Mouse (Mus musculus): ENCODE measurements around the gene Rps11. TPM values are rescaled to one million over a fixed set of nuclear protein-coding genes. Genes with fewer than 3 reads are reported as not detected.
"Not testable (repeated sequence)": the region's sequence is repeated elsewhere in the genome, so short reads cannot be mapped to it uniquely, and the experiment has no call there.

Rps11 gene
- polyA plus RNA-seq, 1 experiment from 2014 or later: 1,961 TPM

- DNase-seq (ENCODE audit: low spot score): no peak
- H3K27me3 ChIP-seq (replicated peaks; ENCODE audit: control insufficient read depth, insufficient read depth, low read length): peaks cover 3% of the 10 kb centered on the region; the same call in 1 of the 2 replicates
- 84% methylated on average over 14 of the region's 14 CpGs for WGBS
- peaks cover 8% of the 10 kb centered on the region; the same call in 1 of the 2 replicates for H3K4me1 ChIP-seq (replicated peaks; ENCODE audit: control insufficient read depth, insufficient read depth, low read length)
- H3K9ac ChIP-seq (ENCODE audit: low read length): no peak overlapping the region
- no peak overlapping the region for H3K4me2 ChIP-seq (ENCODE audit: low read length)
- no peak overlapping the region for H3K27ac ChIP-seq (ENCODE audit: low read depth)
- ATAC-seq (replicated peaks; ENCODE audit: low FRiP score, low TSS enrichment, low read depth): no peak
- peaks cover 37% of the 10 kb centered on the region for H3K36me3 ChIP-seq (ENCODE audit: control insufficient read depth, insufficient read depth, low read length)
- no peak overlapping the region for H3K4me3 ChIP-seq (ENCODE audit: low read depth, low read length)
- H3K9me3 ChIP-seq (ENCODE audit: control insufficient read depth, low read length): no peaks in the 10 kb centered on the region
Measured at GRCm38 (mm10) chr7:45157459-45157858, 33.2 kb upstream of the Rps11 start.

GRCm38 (mm10) chr7:45156206-45156605, 32.0 kb upstream of the Rps11 start:
- peaks cover 11% of the 10 kb centered on the region; the same call in 1 of the 2 replicates for H3K4me1 ChIP-seq (replicated peaks; ENCODE audit: control insufficient read depth, insufficient read depth, low read length)
- H3K9me3 ChIP-seq (ENCODE audit: control insufficient read depth, low read length): no peaks in the 10 kb centered on the region
- peaks cover 37% of the 10 kb centered on the region for H3K36me3 ChIP-seq (ENCODE audit: control insufficient read depth, insufficient read depth, low read length)
- DNase-seq (ENCODE audit: low spot score) (no peak), ATAC-seq (replicated peaks; ENCODE audit: low FRiP score, low TSS enrichment, low read depth) (no peak)
- no peak overlapping the region for H3K4me3 ChIP-seq (ENCODE audit: low read depth, low read length)
- no peak overlapping the region for H3K9ac ChIP-seq (ENCODE audit: low read length)
- WGBS: 94% methylated on average over 15 of the region's 15 CpGs
- no peak overlapping the region for H3K4me2 ChIP-seq (ENCODE audit: low read length)
- H3K27ac ChIP-seq (ENCODE audit: low read depth): no peak overlapping the region
- H3K27me3 ChIP-seq (replicated peaks; ENCODE audit: control insufficient read depth, insufficient read depth, low read length): no peaks in the 10 kb centered on the region

GRCm38 (mm10) chr7:45155590-45155989, 31.4 kb upstream of the Rps11 start:
- Histone ChIP-seq H3K4me3 (ENCODE audit: low read depth, low read length) (no peak overlapping the region), H3K4me2 (ENCODE audit: low read length) (no peak overlapping the region; the same call in 1 of the 2 replicates), H3K4me1 (replicated peaks; ENCODE audit: control insufficient read depth, insufficient read depth, low read length) (peaks cover 11% of the 10 kb centered on the region; the same call in 1 of the 2 replicates), H3K27ac (ENCODE audit: low read depth) (no peak overlapping the region), H3K9me3 (ENCODE audit: control insufficient read depth, low read length) (no peaks in the 10 kb centered on the region), H3K9ac (ENCODE audit: low read length) (no peak overlapping the region), H3K27me3 (replicated peaks; ENCODE audit: control insufficient read depth, insufficient read depth, low read length) (no peaks in the 10 kb centered on the region), H3K36me3 (ENCODE audit: control insufficient read depth, insufficient read depth, low read length) (peaks cover 33% of the 10 kb centered on the region)
- DNase-seq (ENCODE audit: low spot score): no peak
- ATAC-seq (replicated peaks; ENCODE audit: low FRiP score, low TSS enrichment, low read depth): no peak
- 85% methylated on average over 9 of the region's 9 CpGs for WGBS

- Histone ChIP-seq H3K9ac (ENCODE audit: low read length) (no peak overlapping the region; the same call in 1 of the 2 replicates), H3K4me1 (replicated peaks; ENCODE audit: control insufficient read depth, insufficient read depth, low read length) (peaks cover 11% of the 10 kb centered on the region; the same call in 1 of the 2 replicates), H3K27me3 (replicated peaks; ENCODE audit: control insufficient read depth, insufficient read depth, low read length) (no peaks in the 10 kb centered on the region), H3K9me3 (ENCODE audit: control insufficient read depth, low read length) (no peaks in the 10 kb centered on the region), H3K4me2 (ENCODE audit: low read length) (peak overlapping the region; percentile 70), H3K4me3 (ENCODE audit: low read depth, low read length) (peak overlapping the region; percentile 75), H3K27ac (ENCODE audit: low read depth) (0 out of 2 replicates have a peak overlapping the region, but pooled peaks have one; percentile 96), H3K36me3 (ENCODE audit: control insufficient read depth, insufficient read depth, low read length) (peaks cover 28% of the 10 kb centered on the region)
- no peak; the same call in 1 of the 2 replicates for ATAC-seq (replicated peaks; ENCODE audit: low FRiP score, low TSS enrichment, low read depth)
- no peak for DNase-seq (ENCODE audit: low spot score)
- whole genome bisulfite sequencing: 76% methylated on average over 12 of the region's 12 CpGs
Measured at GRCm38 (mm10) chr7:45154993-45155514, 30.8 kb upstream of the Rps11 start.

GRCm38 (mm10) chr7:45154096-45154992, 30.1 kb upstream of the Rps11 start, which contains the start of the genes Pih1d1 and Aldh16a1:
Gene Pih1d1 (plus strand): TSS chr7:45154303.
Gene Aldh16a1 (minus strand): TSS chr7:45154584.
- Histone ChIP-seq H3K4me1 (replicated peaks; ENCODE audit: control insufficient read depth, insufficient read depth, low read length) (peaks cover 11% of the 10 kb centered on the region; the same call in 1 of the 2 replicates), H3K4me3 (ENCODE audit: low read depth, low read length) (peak within 1 kb of the TSS; percentile 75), H3K4me2 (ENCODE audit: low read length) (peak within 1 kb of the TSS; percentile 70), H3K9me3 (ENCODE audit: control insufficient read depth, low read length) (no peaks in the 10 kb centered on the region), H3K9ac (ENCODE audit: low read length) (peak within 1 kb of the TSS; percentile 90), H3K27ac (ENCODE audit: low read depth) (peak within 1 kb of the TSS; percentile 96), H3K27me3 (replicated peaks; ENCODE audit: control insufficient read depth, insufficient read depth, low read length) (no peaks in the 10 kb centered on the region), H3K36me3 (ENCODE audit: control insufficient read depth, insufficient read depth, low read length) (peaks cover 21% of the 10 kb centered on the region)
- peak; percentile 95 for ATAC-seq (replicated peaks; ENCODE audit: low FRiP score, low TSS enrichment, low read depth)
- peak; percentile 98 for DNase-seq (ENCODE audit: low spot score)
- WGBS: 5% methylated on average over 64 of the region's 69 CpGs

GRCm38 (mm10) chr7:45153586-45153985, 29.3 kb upstream of the Rps11 start:
- 2% methylated on average over 5 of the region's 5 CpGs for WGBS
- ATAC-seq (replicated peaks; ENCODE audit: low FRiP score, low TSS enrichment, low read depth): no peak
- no peak for DNase-seq (ENCODE audit: low spot score)
- peak overlapping the region; percentile 90 for H3K9ac ChIP-seq (ENCODE audit: low read length)
- peaks cover 11% of the 10 kb centered on the region; the same call in 1 of the 2 replicates for H3K4me1 ChIP-seq (replicated peaks; ENCODE audit: control insufficient read depth, insufficient read depth, low read length)
- peak overlapping the region; percentile 70 for H3K4me2 ChIP-seq (ENCODE audit: low read length)
- peak overlapping the region; percentile 96 for H3K27ac ChIP-seq (ENCODE audit: low read depth)
- peaks cover 13% of the 10 kb centered on the region for H3K36me3 ChIP-seq (ENCODE audit: control insufficient read depth, insufficient read depth, low read length)
- H3K9me3 ChIP-seq (ENCODE audit: control insufficient read depth, low read length): no peaks in the 10 kb centered on the region
- H3K27me3 ChIP-seq (replicated peaks; ENCODE audit: control insufficient read depth, insufficient read depth, low read length): no peaks in the 10 kb centered on the region
- H3K4me3 ChIP-seq (ENCODE audit: low read depth, low read length): peak overlapping the region; percentile 75

- Histone ChIP-seq H3K4me2 (ENCODE audit: low read length) (peak overlapping the region; percentile 70), H3K4me1 (replicated peaks; ENCODE audit: control insufficient read depth, insufficient read depth, low read length) (peaks cover 11% of the 10 kb centered on the region; the same call in 1 of the 2 replicates), H3K36me3 (ENCODE audit: control insufficient read depth, insufficient read depth, low read length) (peaks cover 16% of the 10 kb centered on the region; the same call in 1 of the 2 replicates), H3K4me3 (ENCODE audit: low read depth, low read length) (peak overlapping the region; percentile 75; the same call in 1 of the 2 replicates)
- not testable (repeated sequence) for H3K9me3 ChIP-seq (ENCODE audit: control insufficient read depth, low read length); H3K9ac ChIP-seq (ENCODE audit: low read length); DNase-seq (ENCODE audit: low spot score); H3K27me3 ChIP-seq (replicated peaks; ENCODE audit: control insufficient read depth, insufficient read depth, low read length); H3K27ac ChIP-seq (ENCODE audit: low read depth); ATAC-seq (replicated peaks; ENCODE audit: low FRiP score, low TSS enrichment, low read depth)
- 92% methylated on average over 2 of the region's 2 CpGs for WGBS
Measured at GRCm38 (mm10) chr7:45153052-45153451, 28.8 kb upstream of the Rps11 start.

GRCm38 (mm10) chr7:45151303-45151702, 27.1 kb upstream of the Rps11 start:
- Histone ChIP-seq H3K9me3 (ENCODE audit: control insufficient read depth, low read length) (no peaks in the 10 kb centered on the region), H3K4me1 (replicated peaks; ENCODE audit: control insufficient read depth, insufficient read depth, low read length) (peaks cover 11% of the 10 kb centered on the region; the same call in 1 of the 2 replicates), H3K27me3 (replicated peaks; ENCODE audit: control insufficient read depth, insufficient read depth, low read length) (no peaks in the 10 kb centered on the region), H3K27ac (ENCODE audit: low read depth) (peak overlapping the region; percentile 79), H3K36me3 (ENCODE audit: control insufficient read depth, insufficient read depth, low read length) (peaks cover 21% of the 10 kb centered on the region), H3K4me3 (ENCODE audit: low read depth, low read length) (no peak overlapping the region), H3K9ac (ENCODE audit: low read length) (no peak overlapping the region), H3K4me2 (ENCODE audit: low read length) (no peak overlapping the region)
- DNase-seq (ENCODE audit: low spot score) (no peak), ATAC-seq (replicated peaks; ENCODE audit: low FRiP score, low TSS enrichment, low read depth) (no peak)
- WGBS: 34% methylated on average over 11 of the region's 11 CpGs

Measured in intestine, embryonic 14.5 days (tissue).